23 mouse cellular contexts compared by ENCODE assay signal in genomic region chr8:92336041-92336440, GRCm38 (mm10). TPM values are rescaled to one million over a fixed set of nuclear protein-coding genes. Genes with fewer than 3 reads are reported as not detected.
"Had no signal": no experiment of that assay in that cellular context is flagged by ENCODE, and none has a peak within 500 bp of the region (broad histone marks: within the 10 kb centered on the region; RNA-seq: fewer than 3 reads in every experiment).

No protein-coding gene starts in this region.

- ATAC-seq: liver, postnatal 0 days; lung, postnatal 0 days; midbrain, embryonic 13.5 days; midbrain, embryonic 15.5 days had no signal

- H3K9ac ChIP-seq: liver, embryonic 15.5 days; liver, postnatal 0 days; lung, embryonic 15.5 days; midbrain, embryonic 13.5 days; midbrain, embryonic 15.5 days; neural tube, embryonic 13.5 days; neural tube, embryonic 15.5 days; stomach, embryonic 15.5 days had no signal

- H3K4me2 ChIP-seq: liver, embryonic 15.5 days; lung, embryonic 15.5 days; midbrain, embryonic 11.5 days; midbrain, embryonic 13.5 days; midbrain, embryonic 15.5 days; neural tube, embryonic 13.5 days; neural tube, embryonic 15.5 days; stomach, embryonic 15.5 days had no signal

- H3K4me3 ChIP-seq: liver, embryonic 15.5 days; lung, embryonic 15.5 days; megakaryocyte, embryonic 14.5 days; midbrain, embryonic 13.5 days; midbrain, embryonic 15.5 days; neural tube, embryonic 13.5 days; neural tube, embryonic 15.5 days; stomach, embryonic 15.5 days had no signal

- H3K36me3 ChIP-seq: liver, embryonic 15.5 days; midbrain, embryonic 15.5 days; neural tube, embryonic 13.5 days; neural tube, embryonic 15.5 days; stomach, embryonic 15.5 days had no signal

- DNase-seq: liver, postnatal 0 days; lung, adult 2 months; lung, postnatal 14 days; lung, postnatal 36 days; right cerebral cortex, adult 18-20 months; right cerebral cortex, postnatal 14 days; thymus, adult 2 months; thymus, postnatal 25 days; thymus, postnatal 4 days had no signal

- H3K4me1 ChIP-seq: liver, embryonic 15.5 days; lung, embryonic 15.5 days; megakaryocyte, embryonic 14.5 days; neural tube, embryonic 13.5 days; neural tube, embryonic 15.5 days; stomach, embryonic 15.5 days had no signal

- H3K9me3 ChIP-seq: liver, embryonic 15.5 days; lung, embryonic 15.5 days; megakaryocyte, embryonic 14.5 days; midbrain, embryonic 13.5 days; midbrain, embryonic 15.5 days; neural tube, embryonic 13.5 days; neural tube, embryonic 15.5 days; stomach, embryonic 15.5 days had no signal

- H3K27me3 ChIP-seq: liver, embryonic 15.5 days; lung, embryonic 15.5 days; megakaryocyte, embryonic 14.5 days; midbrain, embryonic 13.5 days; midbrain, embryonic 15.5 days; stomach, embryonic 15.5 days had no signal

- H3K27ac ChIP-seq: liver, embryonic 15.5 days; lung, embryonic 15.5 days; macrophage; midbrain, embryonic 13.5 days; midbrain, embryonic 15.5 days; neural tube, embryonic 13.5 days; neural tube, embryonic 15.5 days; stomach, embryonic 15.5 days; stomach, postnatal 0 days had no signal

RNA-seq across cellular contexts. Expression of gene Irx5, which starts 21.4 kb away (rescaled TPM):
- total RNA-seq: megakaryocyte progenitor cell, adult 5-6 weeks; monocyte, adult 5-6 weeks had no signal
- polyA plus RNA-seq: liver, embryonic 15.5 days; liver, postnatal 0 days; macrophage had no signal
